Mouse (Mus musculus): ENCODE data around the gene Arsg. TPM values are rescaled to one million over a fixed set of nuclear protein-coding genes. Genes with fewer than 3 reads are reported as not detected.
A peak's percentile ranks its signal among the peaks of the same experiment; 100 is the strongest.

Gene Arsg
- 5.7 and 5.8 TPM in 2 replicates for polyA plus RNA-seq (2011; ENCODE audit: insufficient read depth, insufficient read length, low read depth, missing spikeins)

GRCm38 (mm10) chr11:109473171-109474085 lies at the start of gene Arsg, which contains the start of gene Slc16a6:
TSS of gene Arsg (plus strand) at chr11:109473374.
TSS of gene Slc16a6 (minus strand) at chr11:109473598.
- Histone ChIP-seq H3K27me3 (ENCODE audit: control insufficient read depth, insufficient read depth, low read length, poor library complexity, severe bottlenecking) (no peaks in the 10 kb centered on the region), H3K9ac (ENCODE audit: low read depth, poor library complexity, severe bottlenecking) (peak within 1 kb of the TSS; percentile 96), H3K27ac (ENCODE audit: insufficient read depth, low read length) (peak within 1 kb of the TSS; percentile 78; the same call in 1 of the 2 replicates), H3K4me1 (ENCODE audit: control insufficient read depth, insufficient read depth, low read length) (no peaks in the 10 kb centered on the region), H3K9me3 (replicated peaks; ENCODE audit: control insufficient read depth, insufficient read depth, low read length, poor library complexity, severe bottlenecking) (no peaks in the 10 kb centered on the region), H3K36me3 (ENCODE audit: control insufficient read depth, insufficient read depth, low read length, poor library complexity, severe bottlenecking) (no peaks in the 10 kb centered on the region), H3K4me3 (ENCODE audit: low read depth, low read length) (peak within 1 kb of the TSS; percentile 96)
- no peak for TF ChIP-seq EP300 (IDR thresholded peaks at IDR 0.05; ENCODE audit: insufficient read depth, low read depth, low read length)
- no peak for TF ChIP-seq POLR2A (IDR thresholded peaks at IDR 0.05; ENCODE audit: insufficient read depth, low read length)
- TF ChIP-seq CTCF (IDR thresholded peaks at IDR 0.05; ENCODE audit: low read depth, low read length): no peak

GRCm38 (mm10) chr11:109425392-109426271 lies 47.5 kb upstream of the Arsg start, which contains the start of gene Amz2:
TSS of gene Amz2 (plus strand) at chr11:109425946.
- Histone ChIP-seq H3K27ac (ENCODE audit: insufficient read depth, low read length) (peak within 1 kb of the TSS; percentile 31), H3K36me3 (ENCODE audit: control insufficient read depth, insufficient read depth, low read length, poor library complexity, severe bottlenecking) (peaks cover 18% of the 10 kb centered on the region), H3K9ac (ENCODE audit: low read depth, poor library complexity, severe bottlenecking) (peak within 1 kb of the TSS; percentile 75), H3K4me1 (ENCODE audit: control insufficient read depth, insufficient read depth, low read length) (no peaks in the 10 kb centered on the region), H3K27me3 (ENCODE audit: control insufficient read depth, insufficient read depth, low read length, poor library complexity, severe bottlenecking) (no peaks in the 10 kb centered on the region), H3K4me3 (ENCODE audit: low read depth, low read length) (peak within 1 kb of the TSS; percentile 90), H3K9me3 (replicated peaks; ENCODE audit: control insufficient read depth, insufficient read depth, low read length, poor library complexity, severe bottlenecking) (peaks cover 4% of the 10 kb centered on the region; the same call in 1 of the 2 replicates)
- TF ChIP-seq EP300 (IDR thresholded peaks at IDR 0.05; ENCODE audit: insufficient read depth, low read depth, low read length): peak; percentile 17; the same call in 1 of the 2 replicates
- TF ChIP-seq POLR2A (IDR thresholded peaks at IDR 0.05; ENCODE audit: insufficient read depth, low read length): no peak
- TF ChIP-seq CTCF (IDR thresholded peaks at IDR 0.05; ENCODE audit: low read depth, low read length): peak; percentile 92

- TF ChIP-seq EP300 (IDR thresholded peaks at IDR 0.05; ENCODE audit: insufficient read depth, low read depth, low read length): no peak
- Histone ChIP-seq H3K9ac (ENCODE audit: low read depth, poor library complexity, severe bottlenecking) (peak overlapping the region; percentile 75), H3K27me3 (ENCODE audit: control insufficient read depth, insufficient read depth, low read length, poor library complexity, severe bottlenecking) (no peaks in the 10 kb centered on the region), H3K9me3 (replicated peaks; ENCODE audit: control insufficient read depth, insufficient read depth, low read length, poor library complexity, severe bottlenecking) (peaks cover 4% of the 10 kb centered on the region; the same call in 1 of the 2 replicates), H3K27ac (ENCODE audit: insufficient read depth, low read length) (peak overlapping the region; percentile 31), H3K4me1 (ENCODE audit: control insufficient read depth, insufficient read depth, low read length) (no peaks in the 10 kb centered on the region), H3K36me3 (ENCODE audit: control insufficient read depth, insufficient read depth, low read length, poor library complexity, severe bottlenecking) (peaks cover 18% of the 10 kb centered on the region), H3K4me3 (ENCODE audit: low read depth, low read length) (peak overlapping the region; percentile 75)
Measured at GRCm38 (mm10) chr11:109426272-109426586, 46.9 kb upstream of the Arsg start.

GRCm38 (mm10) chr11:109427353-109427752 lies 45.8 kb upstream of the Arsg start:
- Histone ChIP-seq H3K9ac (ENCODE audit: low read depth, poor library complexity, severe bottlenecking) (no peak overlapping the region), H3K4me3 (ENCODE audit: low read depth, low read length) (no peak overlapping the region)
- TF ChIP-seq POLR2A (IDR thresholded peaks at IDR 0.05; ENCODE audit: insufficient read depth, low read length) (no peak), EP300 (IDR thresholded peaks at IDR 0.05; ENCODE audit: insufficient read depth, low read depth, low read length) (no peak), CTCF (IDR thresholded peaks at IDR 0.05; ENCODE audit: low read depth, low read length) (no peak)

GRCm38 (mm10) chr11:109434233-109434798 lies 38.9 kb upstream of the Arsg start:
- H3K27me3 ChIP-seq (ENCODE audit: control insufficient read depth, insufficient read depth, low read length, poor library complexity, severe bottlenecking): no peaks in the 10 kb centered on the region
- TF ChIP-seq CTCF (IDR thresholded peaks at IDR 0.05; ENCODE audit: low read depth, low read length) (no peak), POLR2A (IDR thresholded peaks at IDR 0.05; ENCODE audit: insufficient read depth, low read length) (no peak), EP300 (IDR thresholded peaks at IDR 0.05; ENCODE audit: insufficient read depth, low read depth, low read length) (no peak)
- no peaks in the 10 kb centered on the region for H3K4me1 ChIP-seq (ENCODE audit: control insufficient read depth, insufficient read depth, low read length)
- no peak overlapping the region for H3K27ac ChIP-seq (ENCODE audit: insufficient read depth, low read length)
- H3K36me3 ChIP-seq (ENCODE audit: control insufficient read depth, insufficient read depth, low read length, poor library complexity, severe bottlenecking): peaks cover 19% of the 10 kb centered on the region
- no peak overlapping the region for H3K9ac ChIP-seq (ENCODE audit: low read depth, poor library complexity, severe bottlenecking)
- H3K9me3 ChIP-seq (replicated peaks; ENCODE audit: control insufficient read depth, insufficient read depth, low read length, poor library complexity, severe bottlenecking): no peaks in the 10 kb centered on the region
- no peak overlapping the region for H3K4me3 ChIP-seq (ENCODE audit: low read depth, low read length)

More at GRCm38 (mm10) chr11:109427353-109427752, 45.8 kb upstream of the Arsg start:
- Histone ChIP-seq H3K36me3 (ENCODE audit: control insufficient read depth, insufficient read depth, low read length, poor library complexity, severe bottlenecking) (peaks cover 18% of the 10 kb centered on the region), H3K4me1 (ENCODE audit: control insufficient read depth, insufficient read depth, low read length) (no peaks in the 10 kb centered on the region), H3K9me3 (replicated peaks; ENCODE audit: control insufficient read depth, insufficient read depth, low read length, poor library complexity, severe bottlenecking) (peaks cover 1% of the 10 kb centered on the region; the same call in 1 of the 2 replicates), H3K27ac (ENCODE audit: insufficient read depth, low read length) (no peak overlapping the region), H3K27me3 (ENCODE audit: control insufficient read depth, insufficient read depth, low read length, poor library complexity, severe bottlenecking) (no peaks in the 10 kb centered on the region)

Measured in ES-Bruce4 (cell line).